Comparison of ENCODE assay signal across 8 mouse cellular contexts in the genomic region with DNA sequence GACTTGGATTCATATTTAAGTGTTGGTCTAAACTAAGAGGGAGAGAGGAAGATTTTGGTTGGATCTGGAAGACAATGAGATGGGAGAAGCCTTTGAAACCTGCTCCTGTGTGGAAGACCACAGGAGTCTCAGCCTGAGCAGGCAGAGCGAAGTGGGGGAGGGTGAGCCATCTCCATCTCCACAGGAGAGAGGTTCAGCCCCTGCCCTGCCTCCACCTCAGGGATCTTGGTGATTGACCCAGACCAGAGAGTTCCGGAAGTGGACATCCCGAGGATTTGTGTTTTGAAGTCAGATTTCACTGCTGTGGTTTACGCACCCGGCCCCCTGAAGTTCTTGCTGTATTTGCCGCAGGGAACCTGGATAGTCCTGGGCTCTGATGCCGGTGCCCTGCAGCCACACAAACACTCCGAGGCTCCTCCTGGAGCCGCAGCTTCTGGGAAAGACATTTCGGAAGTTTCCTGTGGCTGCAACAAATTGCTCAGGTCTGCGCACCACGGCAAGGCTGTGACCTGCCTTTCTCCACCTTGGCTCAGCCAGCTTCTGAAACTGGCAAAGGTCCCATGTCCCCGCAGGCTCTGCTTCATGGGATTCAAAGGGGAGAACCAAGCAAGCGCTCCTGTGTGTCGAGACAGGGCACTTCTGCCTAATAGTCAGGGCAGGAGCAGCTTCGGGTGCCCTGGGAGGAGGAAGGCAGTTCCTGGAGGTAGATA.
DNase-seq lines count a peak whose midpoint lies in the region; ATAC-seq lines count a peak whose summit lies in the region.

No protein-coding gene starts in this region.

- DNase-seq in adrenal gland, postnatal 14 days, result peak; percentile 41
- DNase-seq in adrenal gland, adult 8-10 months, result no peak
- peak; percentile 63 to 72 for DNase-seq in cerebellum, postnatal 14 days
- DNase-seq in kidney, postnatal 14 days, result peak; percentile 43
- DNase-seq in spleen, postnatal 14 days (ENCODE audit: low spot score in 2 of 2), result no peak

- H3K9ac ChIP-seq in heart, embryonic 15.5 days, result peak overlapping the region; percentile 31; the same call in 1 of the 2 replicates
- H3K9ac ChIP-seq in neural tube, embryonic 15.5 days (replicated peaks), result no peak overlapping the region

- H3K27me3 ChIP-seq in heart, embryonic 15.5 days, result peaks cover 19% of the 10 kb centered on the region; the same call in 1 of the 2 replicates
- peaks cover 2% of the 10 kb centered on the region; the same call in 1 of the 2 replicates for H3K27me3 ChIP-seq in neural tube, embryonic 15.5 days (replicated peaks)

- no peaks in the 10 kb centered on the region for H3K9me3 ChIP-seq in heart, embryonic 15.5 days (replicated peaks)
- H3K9me3 ChIP-seq in neural tube, embryonic 15.5 days (replicated peaks), result no peaks in the 10 kb centered on the region

- no peak for ATAC-seq in heart, embryonic 15.5 days (replicated peaks; ENCODE audit: insufficient number of reproducible peaks, insufficient read depth, low FRiP score, low read depth)
- no peak for ATAC-seq in neural tube, embryonic 15.5 days (ENCODE audit: low FRiP score)
- ATAC-seq in erythroblast, adult 5-6 weeks (replicated peaks; ENCODE audit: low FRiP score, poor library complexity, severe bottlenecking), result no peak

- H3K27ac ChIP-seq in heart, embryonic 15.5 days, result no peak overlapping the region
- H3K27ac ChIP-seq in neural tube, embryonic 15.5 days (replicated peaks), result no peak overlapping the region

- H3K36me3 ChIP-seq in heart, embryonic 15.5 days, result no peaks in the 10 kb centered on the region
- no peaks in the 10 kb centered on the region for H3K36me3 ChIP-seq in neural tube, embryonic 15.5 days

- peaks cover 15% of the 10 kb centered on the region for H3K4me1 ChIP-seq in heart, embryonic 15.5 days (replicated peaks)
- H3K4me1 ChIP-seq in neural tube, embryonic 15.5 days, result peaks cover 28% of the 10 kb centered on the region

- peak overlapping the region; percentile 39 for H3K4me3 ChIP-seq in heart, embryonic 15.5 days
- no peak overlapping the region; the same call in 1 of the 2 replicates for H3K4me3 ChIP-seq in neural tube, embryonic 15.5 days (replicated peaks)

- H3K4me2 ChIP-seq in heart, embryonic 15.5 days, result peak overlapping the region; percentile 69
- H3K4me2 ChIP-seq in neural tube, embryonic 15.5 days, result peak overlapping the region; percentile 48

- 3% methylated on average over 16 of the region's 16 CpGs for WGBS in heart, embryonic 15.5 days
- 16% methylated on average over 16 of the region's 16 CpGs for WGBS in neural tube, embryonic 15.5 days

Comparison
In these comparisons a context has a peak if more than half of its experiments do, and no peak if none do; other contexts are left out.
1. DNase-seq: peak in adrenal gland, postnatal 14 days (single experiment), cerebellum, postnatal 14 days (2 of 2) and kidney, postnatal 14 days (single experiment); none in adrenal gland, adult 8-10 months (single experiment) and spleen, postnatal 14 days (0 of 2).